Mouse (Mus musculus): Measurements from ENCODE around the gene Nucks1.
"Not testable (repeated sequence)": the region's sequence is repeated elsewhere in the genome, so short reads cannot be mapped to it uniquely, and the experiment has no call there.

Nucks1 gene

DNA sequence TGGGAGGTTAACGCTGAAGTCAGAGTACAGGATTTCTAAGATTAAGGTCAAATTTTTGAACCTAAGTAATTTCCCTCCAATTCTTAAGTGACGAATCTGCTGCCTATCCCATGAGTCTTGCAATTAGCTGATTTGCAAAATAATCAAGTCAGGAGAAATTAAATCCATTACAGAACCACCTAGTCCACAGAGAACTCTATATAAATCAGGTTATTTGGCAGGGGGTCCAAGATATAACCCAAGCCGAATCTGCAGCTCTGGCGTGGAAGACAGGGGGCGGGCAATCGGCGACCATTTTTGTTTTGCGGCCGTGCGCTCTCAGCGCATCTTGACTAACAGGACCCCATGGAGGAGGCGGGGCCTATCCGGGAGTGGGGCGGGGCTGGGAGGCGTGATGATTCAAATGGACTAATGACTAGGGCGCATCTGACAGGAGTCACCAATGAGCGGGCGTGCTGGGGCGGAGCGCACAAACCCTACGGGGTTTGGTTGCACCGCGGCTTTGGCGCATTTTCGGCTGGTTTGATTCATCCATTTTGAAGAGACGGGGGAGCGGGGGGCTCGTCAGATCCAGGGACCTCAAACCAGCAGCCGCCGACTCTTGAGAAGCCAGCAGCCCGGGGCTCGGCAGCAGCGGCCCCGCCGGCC is at the start of gene Nucks1:
TSS of gene Nucks1 (plus strand) at position 534 of the 648 bp plus-strand sequence.
- peak; percentile 99 for DNase-seq (ENCODE audit: low read depth, low spot score)

DNA sequence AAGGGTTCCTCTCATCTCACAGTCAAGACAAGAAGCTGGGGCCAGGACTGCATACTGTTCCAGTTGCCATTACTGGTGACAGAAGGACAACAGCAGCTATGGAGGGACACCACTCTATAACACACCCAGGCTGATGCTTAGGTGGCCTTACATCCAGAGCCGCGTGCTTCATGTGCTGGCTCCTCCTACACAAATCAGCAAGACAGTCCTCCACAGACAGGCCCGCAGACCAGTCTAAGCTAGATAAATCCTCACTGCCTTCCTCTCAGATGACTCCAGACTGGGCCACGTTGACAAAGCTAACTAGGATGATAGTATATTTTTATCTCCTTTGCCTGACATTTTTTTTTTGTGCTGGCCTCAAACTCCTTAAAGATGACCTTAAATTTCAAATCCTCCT is 48.5 kb upstream of the Nucks1 start:
- DNase-seq (ENCODE audit: low read depth, low spot score) = no peak

DNA sequence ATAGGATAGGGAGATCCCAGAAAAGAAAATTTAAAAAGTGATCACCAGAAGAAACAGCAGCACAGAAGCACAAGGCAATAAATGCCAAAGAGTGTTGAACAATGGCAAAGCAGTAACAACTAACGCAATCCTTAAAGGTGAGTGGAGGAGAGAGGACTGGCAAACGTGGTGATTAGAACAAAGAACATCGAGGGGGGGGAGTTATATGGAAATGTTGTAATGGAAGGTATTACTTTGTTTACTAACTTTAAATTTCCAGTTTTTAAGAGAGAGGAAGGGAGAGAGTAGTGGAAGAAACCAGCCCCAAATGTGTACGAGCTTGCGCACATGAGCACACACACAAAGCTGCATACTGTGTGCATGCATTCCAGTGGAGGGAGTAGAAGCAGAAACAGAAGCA is 44.7 kb upstream of the Nucks1 start:
- no peak for DNase-seq (ENCODE audit: low read depth, low spot score)

DNA sequence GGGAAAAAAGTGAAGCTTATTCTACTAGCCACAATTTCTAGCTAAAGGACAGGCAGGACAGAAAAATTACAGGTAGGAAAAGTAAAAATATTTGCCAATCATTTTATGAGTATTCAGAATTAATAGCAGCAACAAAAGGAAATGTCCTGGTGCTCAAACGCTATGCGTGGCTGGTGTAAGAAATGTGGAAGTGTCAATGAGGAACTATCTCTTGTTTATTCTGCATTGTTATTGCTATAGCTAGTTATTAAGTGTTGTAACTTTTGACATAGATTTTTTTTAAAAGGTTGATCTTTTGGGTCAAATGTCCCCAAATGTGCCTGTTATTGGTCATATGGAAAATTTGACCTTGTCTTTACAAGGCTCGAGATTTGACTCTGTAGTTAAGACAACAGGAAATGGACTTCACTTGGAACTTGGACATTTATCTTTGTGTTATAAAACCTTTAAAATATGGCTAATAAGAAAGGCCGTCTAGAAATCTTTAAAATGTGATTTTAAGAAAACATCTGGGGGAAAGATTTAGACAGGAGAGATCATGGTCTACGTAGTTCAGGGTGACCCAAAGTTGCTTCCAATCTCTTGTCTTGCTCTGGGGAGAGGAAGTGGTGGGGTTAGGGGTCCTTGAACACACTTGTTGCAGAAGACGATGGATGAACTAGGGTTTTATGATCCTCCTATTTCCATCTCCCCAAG is 43.9 kb upstream of the Nucks1 start:
- DNase-seq (ENCODE audit: low read depth, low spot score) = no peak

DNA sequence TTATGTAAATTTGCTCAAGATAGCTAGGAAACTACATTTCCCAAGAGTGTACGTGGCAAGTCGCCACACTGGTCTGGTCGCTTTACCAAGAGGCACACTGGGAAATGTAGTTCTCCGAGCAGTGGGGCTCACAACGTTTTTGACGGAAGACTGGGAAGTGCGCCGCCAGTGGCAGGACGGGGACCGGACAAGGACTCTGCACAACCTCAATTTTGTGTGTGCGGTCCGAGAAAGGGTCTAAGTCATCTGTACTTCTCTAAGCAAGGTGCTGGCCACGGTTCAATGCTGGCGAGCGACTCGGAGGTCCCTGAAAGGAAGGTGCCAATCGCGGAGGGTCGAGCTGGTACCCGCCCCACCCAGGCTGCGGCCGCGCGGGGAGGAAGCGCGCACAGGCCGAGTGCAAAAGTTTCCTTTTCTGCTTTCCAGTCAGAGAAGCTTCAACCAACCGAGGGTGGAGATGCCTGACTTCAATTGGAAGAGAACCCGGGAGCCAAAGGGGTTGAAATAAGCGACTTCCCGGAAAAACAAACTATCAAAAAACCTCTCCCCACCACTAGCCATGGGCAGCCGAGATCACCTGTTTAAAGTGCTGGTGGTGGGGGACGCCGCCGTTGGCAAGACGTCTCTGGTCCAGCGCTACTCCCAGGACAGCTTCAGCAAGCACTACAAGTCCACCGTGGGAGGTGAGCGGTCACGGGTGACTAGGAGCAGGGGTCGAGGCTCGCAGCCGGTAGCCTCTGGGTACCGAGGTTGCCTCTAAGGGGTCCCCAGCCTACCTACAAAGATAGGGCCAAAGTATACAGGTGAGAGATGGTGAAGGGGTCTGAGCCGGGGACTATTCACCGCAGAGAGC is 43.0 kb upstream of the Nucks1 start, which contains the start of gene Rab29:
TSS of gene Rab29 (plus strand) at position 132 of the 853 bp plus-strand sequence.
- DNase-seq (ENCODE audit: low read depth, low spot score) = peak; percentile 77

DNA sequence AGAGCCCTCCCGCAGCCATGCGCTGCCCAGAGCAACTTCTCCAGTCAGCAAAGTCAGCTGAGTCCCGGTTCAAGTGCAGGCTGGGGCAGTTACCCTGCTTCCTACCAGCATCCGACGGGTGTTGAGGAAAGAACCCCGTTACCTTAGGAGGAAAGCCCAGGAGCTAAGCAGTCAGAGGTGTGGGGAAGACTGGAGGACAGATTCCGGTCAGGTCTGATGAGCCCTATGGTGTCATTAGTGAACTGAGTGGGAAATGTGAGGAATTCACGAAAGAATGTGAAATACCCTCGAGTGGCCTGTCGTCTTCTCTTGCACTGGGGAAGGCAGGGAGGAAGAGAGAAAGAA is 42.4 kb upstream of the Nucks1 start:
- no peak for DNase-seq (ENCODE audit: low read depth, low spot score)

DNA sequence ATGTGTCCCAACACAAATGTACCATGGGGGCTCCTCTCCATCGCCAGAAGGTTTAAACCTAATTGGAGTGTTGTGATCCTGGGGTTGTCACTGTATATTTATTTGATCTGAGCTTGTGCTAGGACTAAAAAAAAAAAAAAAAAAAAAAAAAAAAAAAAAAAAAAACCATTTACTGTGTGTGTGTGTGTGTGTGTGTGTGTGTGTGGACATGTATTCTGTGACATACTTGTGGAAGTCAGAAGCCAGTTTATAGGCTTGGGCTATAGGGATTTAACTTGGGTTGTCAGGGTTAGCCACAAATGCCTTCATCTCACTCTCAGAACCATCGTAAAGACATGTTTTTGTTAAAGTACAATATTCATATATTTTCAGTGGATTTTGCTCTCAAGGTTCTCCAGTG is 40.8 kb upstream of the Nucks1 start:
- no peak for DNase-seq (ENCODE audit: low read depth, low spot score)

DNA sequence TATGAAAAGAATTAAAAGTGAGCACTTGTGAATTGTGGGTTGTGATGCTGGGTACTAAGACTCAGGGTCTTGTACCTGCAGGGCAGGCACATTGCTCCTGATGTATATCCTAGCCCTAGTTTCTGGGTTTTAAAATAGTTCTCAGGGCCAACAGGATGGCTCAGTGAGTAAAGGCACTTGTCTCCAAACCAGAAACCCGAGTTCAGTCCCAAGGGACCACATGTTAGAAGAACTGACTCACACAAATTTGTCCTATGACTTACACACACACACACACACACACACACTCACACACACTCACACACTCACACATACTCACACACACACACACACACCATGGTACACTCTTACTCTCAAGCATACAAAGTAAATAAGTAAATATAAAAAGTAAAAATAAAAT is 37.5 kb upstream of the Nucks1 start:
- DNase-seq (ENCODE audit: low read depth, low spot score) = no peak

DNA sequence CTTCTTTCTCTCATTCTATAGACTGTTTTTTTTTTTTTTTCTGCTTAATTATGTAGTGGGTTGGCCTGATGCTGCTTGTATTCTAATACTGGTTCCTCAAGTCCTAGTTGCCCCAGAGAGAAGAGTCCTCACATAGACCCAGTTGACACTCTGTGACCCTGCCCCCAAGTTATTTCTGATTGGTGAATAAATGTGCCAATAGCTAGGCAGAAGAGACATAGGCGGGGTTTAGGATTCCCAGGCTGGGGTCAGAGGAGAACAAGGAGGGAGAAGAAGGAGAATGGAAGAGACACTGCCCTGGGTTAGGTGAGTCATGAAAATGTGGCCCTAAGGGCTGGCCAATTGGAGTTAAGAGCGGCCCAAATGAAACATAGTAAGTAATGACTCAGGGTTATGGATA is 30.5 kb upstream of the Nucks1 start:
- no peak for DNase-seq (ENCODE audit: low read depth, low spot score)

DNA sequence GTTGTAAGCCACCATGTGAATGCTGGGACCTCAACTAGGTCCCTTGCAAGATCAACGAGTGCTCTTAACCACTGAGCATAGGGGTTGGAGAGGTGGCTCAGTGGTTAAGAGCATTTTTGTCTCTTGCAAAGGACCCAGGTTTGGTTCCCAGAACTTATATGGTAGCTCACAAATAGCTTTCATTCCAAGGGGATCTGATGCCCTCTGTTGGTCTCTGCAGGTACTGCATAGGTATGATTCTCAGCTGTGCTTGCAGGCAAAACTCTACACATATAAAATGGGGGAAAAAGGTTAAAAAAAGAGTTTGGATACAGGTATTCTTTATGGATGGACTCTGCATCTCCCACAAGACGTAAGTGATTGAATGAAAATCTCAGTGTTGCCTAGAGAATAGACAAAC is 27.5 kb upstream of the Nucks1 start:
- no peak for DNase-seq (ENCODE audit: low read depth, low spot score)

DNA sequence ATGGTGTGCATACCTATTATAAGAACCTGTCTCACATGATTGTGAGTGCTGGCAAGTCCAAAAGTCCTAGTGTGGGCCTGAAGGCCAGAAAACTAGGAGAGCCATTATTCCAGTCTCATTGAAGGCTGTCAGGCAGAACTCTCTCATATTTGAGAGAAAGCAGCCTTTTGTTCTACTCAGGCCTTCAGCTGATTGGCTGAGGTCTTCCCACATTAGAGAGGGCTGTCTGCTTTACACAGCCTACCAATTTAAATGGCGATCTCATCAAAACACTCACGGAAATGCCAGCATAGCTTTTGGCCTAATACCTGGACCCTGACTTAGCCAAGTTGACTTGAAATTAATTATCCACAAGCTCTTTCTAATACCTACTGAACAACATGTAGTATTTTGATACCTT is 24.2 kb upstream of the Nucks1 start:
- DNase-seq (ENCODE audit: low read depth, low spot score) = no peak

DNA sequence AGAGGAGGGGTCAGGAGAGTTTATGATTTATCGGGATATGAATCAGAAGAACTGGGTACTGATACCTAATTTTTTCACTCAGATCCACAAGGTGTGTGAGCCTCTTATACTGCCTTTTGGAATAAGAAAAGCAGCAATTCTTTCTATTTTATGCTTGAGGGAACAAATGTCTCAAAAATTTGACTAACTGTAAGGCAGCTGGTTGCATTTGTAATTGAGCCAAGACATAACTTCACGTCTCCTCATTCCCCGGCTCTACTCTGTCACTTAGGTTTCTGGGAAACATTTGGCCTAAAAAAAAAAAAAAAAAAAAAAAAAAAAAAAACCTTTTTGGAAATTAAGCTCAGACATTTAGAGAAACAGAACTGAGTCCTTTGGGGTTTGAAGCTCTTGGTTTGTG is 23.7 kb upstream of the Nucks1 start:
- no peak for DNase-seq (ENCODE audit: low read depth, low spot score)

DNA sequence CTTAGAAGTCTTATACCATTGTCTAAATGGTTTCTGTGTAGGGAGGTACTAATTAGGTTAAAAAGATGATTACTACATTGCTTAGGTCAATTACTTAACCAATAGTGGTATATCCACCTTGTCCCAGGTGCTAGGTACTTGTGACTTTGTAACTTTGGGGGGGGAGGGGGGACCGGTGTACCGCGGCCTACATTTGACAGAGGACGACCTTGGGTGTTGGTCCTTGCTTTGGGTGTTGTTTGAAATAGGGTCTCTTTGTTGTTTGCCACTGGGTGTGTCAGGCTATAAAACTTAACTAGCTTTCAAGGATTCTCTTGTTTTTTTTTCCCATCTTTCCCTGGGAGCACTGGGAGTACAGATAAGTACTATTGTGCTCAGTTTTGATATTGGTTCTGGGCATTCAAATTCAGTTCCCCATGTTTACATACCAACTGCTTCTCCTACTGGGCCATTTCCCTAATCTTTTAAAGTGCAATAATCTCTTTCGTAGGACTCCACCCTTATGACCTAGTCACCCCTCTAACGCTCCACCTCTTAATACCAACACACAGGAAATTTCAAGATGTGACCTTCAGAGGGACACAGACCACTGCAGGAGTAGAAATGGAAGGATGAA is 20.2 kb upstream of the Nucks1 start:
- no peak for DNase-seq (ENCODE audit: low read depth, low spot score)

DNA sequence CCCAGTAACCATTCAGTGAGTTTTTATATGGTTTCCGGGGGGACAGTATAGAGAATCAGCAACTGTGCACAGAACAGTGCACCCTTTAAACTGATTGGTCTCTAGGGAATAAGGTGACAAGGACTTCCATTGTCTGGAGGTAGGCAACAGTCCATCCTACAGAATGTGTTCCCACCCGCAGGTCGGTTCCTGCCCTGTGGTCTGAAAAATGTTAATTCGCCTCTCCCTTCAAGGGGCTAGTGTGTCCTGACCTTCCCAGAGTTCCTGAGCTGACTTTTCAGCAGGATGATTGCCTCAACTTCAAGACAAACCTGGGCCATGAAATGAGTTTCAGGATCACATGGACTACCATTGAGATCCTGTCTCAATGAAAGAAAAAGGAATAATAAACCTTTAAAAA is 18.9 kb upstream of the Nucks1 start:
- DNase-seq (ENCODE audit: low read depth, low spot score) = no peak

DNA sequence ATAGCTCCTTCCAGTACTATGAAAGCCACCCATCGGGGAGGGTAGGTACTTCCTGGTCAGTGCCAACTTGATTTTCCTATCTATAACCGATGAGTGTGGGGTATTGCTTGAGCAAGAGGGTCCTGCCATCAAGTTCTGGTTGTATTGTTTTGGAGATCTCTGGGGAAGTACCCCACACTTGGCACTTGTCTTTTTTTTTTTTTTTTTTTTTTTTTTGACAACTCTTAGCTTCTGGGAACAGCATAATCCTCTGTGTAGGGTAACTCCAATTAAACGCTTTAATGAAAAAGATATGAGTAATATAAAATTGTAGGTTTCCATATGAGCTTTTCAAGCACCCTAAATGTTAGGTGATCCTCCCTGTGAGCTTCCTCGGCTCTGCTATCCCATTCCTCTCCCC is 7.7 kb upstream of the Nucks1 start:
- DNase-seq (ENCODE audit: low read depth, low spot score) = no peak

DNA sequence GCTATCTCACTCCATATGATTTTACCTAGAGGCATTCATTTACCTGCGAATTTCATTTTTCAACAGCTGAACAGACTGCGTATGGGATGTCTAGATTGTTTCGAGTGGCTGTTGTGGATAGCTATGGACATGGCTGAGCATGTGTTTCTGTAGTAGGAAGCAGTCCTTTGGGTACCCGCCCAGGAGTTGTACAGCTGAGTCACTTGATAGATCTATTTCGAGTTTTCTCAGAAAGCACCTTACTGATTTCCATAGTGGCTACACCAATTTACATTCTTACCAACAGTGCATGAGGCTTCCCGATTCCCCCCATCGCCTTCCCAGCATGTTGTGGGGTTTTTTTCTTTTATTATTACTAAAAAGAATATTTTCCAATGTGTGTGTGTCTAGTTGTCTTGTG is 7.1 kb upstream of the Nucks1 start:
- DNase-seq (ENCODE audit: low read depth, low spot score) = no peak

DNA sequence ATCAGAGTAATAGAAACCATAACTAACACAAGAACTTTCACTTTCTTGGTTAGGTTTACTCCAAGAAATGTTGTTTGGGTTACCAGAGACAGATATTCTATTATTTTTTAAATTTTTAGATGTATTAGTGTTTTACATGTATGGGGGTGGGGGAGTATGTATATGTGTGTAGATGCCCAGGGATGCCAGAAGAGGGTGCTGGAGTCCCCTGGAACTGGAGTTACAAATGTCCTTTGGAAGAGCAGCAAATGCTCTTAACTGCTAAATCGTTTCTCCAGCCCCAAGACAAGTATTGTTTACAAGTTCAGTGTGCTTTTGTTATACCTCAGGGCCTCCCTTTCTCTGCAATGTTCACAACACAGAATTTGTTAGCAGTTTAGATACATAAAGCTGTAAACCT is 4.8 kb upstream of the Nucks1 start:
- DNase-seq (ENCODE audit: low read depth, low spot score) = no peak

DNA sequence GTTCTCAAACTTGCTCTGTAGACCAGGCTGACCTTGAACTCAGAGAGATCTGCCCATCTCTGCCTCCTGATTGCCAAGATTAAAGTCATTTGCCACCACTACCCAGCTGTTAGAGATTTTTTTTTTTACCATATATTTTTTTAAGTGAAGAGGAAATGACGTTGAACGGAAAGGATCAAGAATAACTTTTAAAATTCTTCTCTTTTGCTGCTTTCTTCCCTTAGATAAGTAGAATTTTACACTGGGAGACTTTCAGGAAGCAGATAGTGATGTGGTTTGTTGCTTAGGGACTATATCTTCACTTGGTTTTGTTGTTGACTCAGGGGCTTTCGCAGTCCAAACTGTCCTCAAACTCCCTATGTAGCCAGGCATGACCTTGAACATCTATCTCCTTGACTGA is 1.9 kb upstream of the Nucks1 start:
- no peak for DNase-seq (ENCODE audit: low read depth, low spot score)

DNA sequence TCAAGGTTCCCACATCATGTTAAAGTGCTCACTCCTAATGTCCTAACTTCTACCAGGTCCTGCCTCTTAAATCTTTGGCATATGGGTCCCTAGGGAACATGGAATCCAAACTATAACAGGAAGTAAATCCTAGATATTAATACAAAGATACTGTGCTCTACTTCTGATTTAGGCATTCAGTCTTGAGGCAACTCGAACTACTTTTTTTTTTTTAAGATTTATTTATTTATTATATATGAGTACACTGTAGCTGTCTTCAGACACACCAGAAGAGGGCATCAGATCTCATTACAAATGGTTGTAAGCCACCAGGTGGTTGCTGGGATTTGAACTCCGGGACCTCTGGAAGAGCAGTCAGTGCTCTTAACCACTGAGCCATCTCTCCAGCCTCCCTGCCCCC is 1.1 kb upstream of the Nucks1 start:
- DNase-seq (ENCODE audit: low read depth, low spot score) = not testable (repeated sequence)

DNA sequence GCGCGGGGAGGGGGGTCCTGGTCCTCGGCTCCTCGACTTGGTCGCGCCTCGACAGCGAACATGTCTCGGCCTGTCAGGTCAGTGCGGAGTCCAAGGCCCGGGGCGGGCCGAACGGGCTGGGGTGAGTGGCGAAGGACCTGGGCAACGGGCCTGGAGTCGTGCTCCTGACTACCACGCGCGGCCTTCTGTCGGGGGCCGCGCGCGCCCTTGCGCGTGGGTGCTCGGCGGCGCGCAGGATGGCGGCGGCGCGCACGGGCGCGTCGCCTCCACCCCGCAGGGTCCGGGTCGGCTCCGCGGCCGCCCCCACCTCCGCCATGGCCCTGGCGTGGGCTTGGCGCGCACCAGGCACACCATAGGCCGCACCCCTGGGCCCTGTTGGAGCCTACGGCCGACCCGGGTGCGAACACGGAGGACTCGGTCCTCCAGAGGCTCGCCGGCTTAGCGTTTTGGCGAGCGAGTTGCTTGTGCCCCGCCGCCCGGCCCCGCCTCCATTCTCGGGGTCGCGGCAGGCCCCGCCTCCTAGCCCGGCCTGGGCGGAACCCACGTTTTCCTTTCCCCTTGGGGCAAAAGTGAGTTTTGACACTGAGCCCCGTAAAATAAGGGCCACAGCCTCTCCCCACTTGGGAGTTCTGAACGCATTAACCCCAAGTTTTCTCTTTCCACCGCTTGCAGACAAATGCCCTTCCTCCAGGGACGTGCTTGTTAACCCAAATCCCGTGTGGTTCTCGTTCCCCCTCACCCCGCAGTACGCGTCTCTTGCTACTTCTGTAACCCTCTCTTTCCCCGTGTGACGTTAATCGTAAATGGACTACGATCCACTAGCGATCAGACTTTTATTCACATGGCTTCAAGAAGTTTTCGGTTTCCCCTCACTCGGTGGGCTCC is 582 bp downstream of the Nucks1 start:
- peak; percentile 33 for DNase-seq (ENCODE audit: low read depth, low spot score)

DNA sequence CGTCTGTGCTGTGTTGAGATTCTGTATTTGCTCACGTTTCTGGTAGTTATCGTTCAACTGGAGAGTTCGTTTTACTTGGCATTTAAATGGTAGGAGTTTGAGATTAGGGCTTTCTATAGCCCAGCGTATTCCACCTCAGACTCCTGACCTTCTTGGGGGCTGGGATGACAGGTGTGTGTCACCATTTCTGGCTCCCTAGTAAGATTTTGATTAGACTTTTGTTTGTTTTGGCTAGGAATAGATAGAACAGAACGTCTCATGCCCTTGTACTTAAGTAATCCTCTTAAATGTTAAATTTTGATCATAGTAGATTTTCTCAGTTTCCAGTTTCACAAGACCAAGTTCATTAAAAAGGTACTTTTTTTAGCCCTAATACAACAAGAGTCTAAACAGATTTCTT is 7.3 kb downstream of the Nucks1 start:
- no peak for DNase-seq (ENCODE audit: low read depth, low spot score)

Measured in retina, postnatal 7 days (tissue).